Mouse (Mus musculus): ENCODE data around the gene Plaa.
"Not testable (repeated sequence)": the region's sequence is repeated elsewhere in the genome, so short reads cannot be mapped to it uniquely, and the experiment has no call there.

Gene Plaa

GRCm38 (mm10) chr4:94603031-94603629 lies at the start of gene Plaa:
TSS of gene Plaa (minus strand) at chr4:94603244.
- peak; percentile 74 for DNase-seq (ENCODE audit: low read depth, low spot score)

GRCm38 (mm10) chr4:94650426-94651175 lies 47.6 kb upstream of the Plaa start:
- not testable (repeated sequence) for DNase-seq (ENCODE audit: low read depth, low spot score)

GRCm38 (mm10) chr4:94649920-94650319 lies 46.9 kb upstream of the Plaa start, which contains the start of gene Lrrc19:
TSS of gene Lrrc19 (minus strand) at chr4:94650144.
- DNase-seq (ENCODE audit: low read depth, low spot score), result no peak

GRCm38 (mm10) chr4:94643141-94643540 lies 40.1 kb upstream of the Plaa start:
- no peak for DNase-seq (ENCODE audit: low read depth, low spot score)

- DNase-seq (ENCODE audit: low read depth, low spot score), result no peak
Measured at GRCm38 (mm10) chr4:94620077-94620476, 17.0 kb upstream of the Plaa start.

GRCm38 (mm10) chr4:94614627-94615006 lies 11.6 kb upstream of the Plaa start:
- DNase-seq (ENCODE audit: low read depth, low spot score), result no peak

GRCm38 (mm10) chr4:94613972-94614626 lies 11.1 kb upstream of the Plaa start, which contains the start of gene Ift74:
TSS of gene Ift74 (plus strand) at chr4:94614491.
- DNase-seq (ENCODE audit: low read depth, low spot score), result peak; percentile 97

- no peak for DNase-seq (ENCODE audit: low read depth, low spot score)
Measured at GRCm38 (mm10) chr4:94610339-94610738, 7.3 kb upstream of the Plaa start.

- no peak for DNase-seq (ENCODE audit: low read depth, low spot score)
Measured at GRCm38 (mm10) chr4:94605591-94605990, 2.5 kb upstream of the Plaa start.

- DNase-seq (ENCODE audit: low read depth, low spot score), result no peak
Measured at GRCm38 (mm10) chr4:94604452-94605019, 1.5 kb upstream of the Plaa start.

- DNase-seq (ENCODE audit: low read depth, low spot score), result no peak
Measured at GRCm38 (mm10) chr4:94602496-94603030, 481 bp downstream of the Plaa start.

GRCm38 (mm10) chr4:94601395-94601794 lies 1.6 kb downstream of the Plaa start:
- DNase-seq (ENCODE audit: low read depth, low spot score), result no peak

- DNase-seq (ENCODE audit: low read depth, low spot score), result no peak
Measured at GRCm38 (mm10) chr4:94592709-94593108, 10.3 kb downstream of the Plaa start.

GRCm38 (mm10) chr4:94591765-94592381 lies 11.2 kb downstream of the Plaa start:
- no peak for DNase-seq (ENCODE audit: low read depth, low spot score)

GRCm38 (mm10) chr4:94572677-94573076 lies 30.4 kb downstream of the Plaa start:
- no peak for DNase-seq (ENCODE audit: low read depth, low spot score)

- DNase-seq (ENCODE audit: low read depth, low spot score), result no peak
Measured at GRCm38 (mm10) chr4:94564297-94564696, 38.7 kb downstream of the Plaa start.

GRCm38 (mm10) chr4:94561954-94562648 lies 40.9 kb downstream of the Plaa start:
- no peak for DNase-seq (ENCODE audit: low read depth, low spot score)

- no peak for DNase-seq (ENCODE audit: low read depth, low spot score)
Measured at GRCm38 (mm10) chr4:94560316-94560715, 42.7 kb downstream of the Plaa start.

- no peak for DNase-seq (ENCODE audit: low read depth, low spot score)
Measured at GRCm38 (mm10) chr4:94559266-94559665, 43.8 kb downstream of the Plaa start.

- no peak for DNase-seq (ENCODE audit: low read depth, low spot score)
Measured at GRCm38 (mm10) chr4:94557145-94557544, 45.9 kb downstream of the Plaa start.

Measured in skeletal muscle tissue, adult 2 months (tissue).